Mouse (Mus musculus): ENCODE measurements around the gene Rhbdl2.

Rhbdl2 gene

GRCm38 (mm10) chr4:123787191-123787985 lies at the start of gene Rhbdl2:
TSS of gene Rhbdl2 (plus strand) at chr4:123787874.
- peak; percentile 61 for DNase-seq

GRCm38 (mm10) chr4:123738708-123739107 lies 49.0 kb upstream of the Rhbdl2 start:
- no peak for DNase-seq

DNA sequence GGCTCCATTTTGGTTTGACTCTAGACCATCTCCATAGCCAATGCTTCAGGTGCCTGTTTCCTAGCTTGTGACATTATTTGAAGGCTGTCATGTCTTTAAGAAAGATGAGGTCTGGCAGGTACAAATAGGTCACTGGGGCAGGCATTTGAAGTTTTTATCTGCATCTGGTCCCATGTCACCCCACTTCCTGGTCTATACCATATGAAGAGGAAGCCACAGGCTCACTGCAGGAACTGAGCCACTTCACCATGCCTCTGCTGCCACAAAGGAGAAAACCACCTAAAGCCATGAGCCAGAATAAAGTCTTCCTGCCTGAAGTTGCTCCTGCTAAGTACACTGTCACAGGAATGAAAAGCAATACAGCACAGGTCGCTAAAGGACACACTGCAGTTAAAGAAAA lies 44.8 kb upstream of the Rhbdl2 start:
- no peak for DNase-seq

DNA sequence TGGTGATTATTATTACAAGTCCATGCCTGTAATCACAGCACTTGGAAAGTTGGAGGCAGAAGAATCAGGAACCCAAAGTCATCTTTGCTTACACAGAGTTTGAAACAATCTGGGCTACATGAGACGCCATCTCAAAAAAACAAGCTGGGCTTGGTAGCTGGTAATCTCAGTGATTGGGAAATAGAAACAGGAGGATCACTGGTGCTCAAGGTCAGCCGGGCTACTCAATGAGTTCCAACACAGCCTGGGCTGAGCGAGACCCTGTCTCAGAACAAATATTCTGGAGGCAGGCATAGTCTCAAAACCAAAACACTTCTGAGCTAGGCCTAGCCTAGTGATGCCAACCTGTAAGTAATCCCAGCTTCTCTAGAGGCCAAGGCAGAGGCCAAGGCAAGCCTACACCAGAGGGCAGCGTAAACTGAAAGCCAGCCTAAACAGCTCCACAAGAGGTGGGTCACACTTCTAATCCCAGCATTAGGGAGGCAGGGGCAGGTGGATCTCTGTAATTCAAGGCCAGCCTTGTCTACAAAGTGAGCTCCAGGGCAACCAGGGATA lies 42.4 kb upstream of the Rhbdl2 start:
- no peak for DNase-seq

DNA sequence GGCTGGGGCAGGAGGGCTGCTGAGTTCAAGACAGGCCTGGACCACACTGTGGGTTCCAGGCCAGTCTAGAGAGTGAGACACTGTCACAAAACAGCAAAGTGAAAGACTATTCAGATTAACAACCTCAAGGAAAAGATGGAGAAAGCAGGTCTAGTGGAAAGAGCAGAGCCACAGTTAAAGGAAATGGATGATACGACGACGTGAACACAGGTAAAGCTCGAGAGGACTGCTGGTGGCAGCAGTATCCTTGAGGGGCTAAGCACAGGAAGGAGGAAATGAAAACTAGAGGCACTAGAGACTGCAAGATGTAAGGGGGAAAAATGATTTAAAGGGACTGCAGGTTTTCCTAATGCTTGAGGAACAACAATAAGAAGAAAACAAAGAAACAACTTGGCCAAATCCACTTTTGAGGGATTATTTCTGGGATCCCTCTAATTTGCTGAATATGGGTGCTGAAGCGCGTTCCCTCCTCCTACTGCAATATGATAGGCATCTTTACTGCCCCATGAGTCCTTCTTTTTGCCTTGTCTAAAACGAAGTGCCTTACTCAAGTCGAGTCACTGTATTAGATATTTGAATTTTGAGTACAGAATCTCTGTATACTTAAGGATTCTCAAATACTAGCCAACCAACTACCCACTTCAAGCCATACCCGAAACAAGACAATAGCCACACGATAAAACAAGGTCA lies 38.8 kb upstream of the Rhbdl2 start:
- no peak for DNase-seq

GRCm38 (mm10) chr4:123749484-123750130 lies 38.1 kb upstream of the Rhbdl2 start:
- peak; percentile 64 for DNase-seq

DNA sequence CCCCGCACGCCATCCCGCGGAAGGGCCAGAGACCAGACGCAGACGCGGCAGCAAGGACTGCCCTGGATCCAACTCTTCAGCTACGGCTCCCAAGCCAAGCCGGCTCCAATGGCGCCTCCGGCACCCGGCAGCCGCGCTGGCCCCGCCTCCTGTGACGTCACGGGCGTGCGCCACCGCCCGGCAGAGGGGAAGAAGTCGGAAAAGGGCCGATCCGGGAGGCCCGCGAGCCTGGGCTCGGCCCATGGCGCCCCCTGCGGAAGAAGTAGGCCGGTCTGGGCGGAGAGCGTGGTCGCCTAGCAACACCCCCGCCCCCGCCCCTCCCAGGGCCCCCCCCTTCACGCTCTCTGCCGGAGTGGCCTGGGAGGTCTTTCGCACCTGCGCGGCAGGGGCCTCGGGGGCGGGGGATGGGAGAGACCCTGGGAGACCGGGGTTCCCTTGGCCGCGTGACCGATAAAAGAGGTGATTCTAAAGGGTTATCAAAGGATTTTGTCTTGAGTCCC lies 37.5 kb upstream of the Rhbdl2 start, which contains the start of gene Akirin1:
TSS of gene Akirin1 (minus strand) at position 194 of the 500 bp plus-strand sequence.
- DNase-seq: peak; percentile 98

DNA sequence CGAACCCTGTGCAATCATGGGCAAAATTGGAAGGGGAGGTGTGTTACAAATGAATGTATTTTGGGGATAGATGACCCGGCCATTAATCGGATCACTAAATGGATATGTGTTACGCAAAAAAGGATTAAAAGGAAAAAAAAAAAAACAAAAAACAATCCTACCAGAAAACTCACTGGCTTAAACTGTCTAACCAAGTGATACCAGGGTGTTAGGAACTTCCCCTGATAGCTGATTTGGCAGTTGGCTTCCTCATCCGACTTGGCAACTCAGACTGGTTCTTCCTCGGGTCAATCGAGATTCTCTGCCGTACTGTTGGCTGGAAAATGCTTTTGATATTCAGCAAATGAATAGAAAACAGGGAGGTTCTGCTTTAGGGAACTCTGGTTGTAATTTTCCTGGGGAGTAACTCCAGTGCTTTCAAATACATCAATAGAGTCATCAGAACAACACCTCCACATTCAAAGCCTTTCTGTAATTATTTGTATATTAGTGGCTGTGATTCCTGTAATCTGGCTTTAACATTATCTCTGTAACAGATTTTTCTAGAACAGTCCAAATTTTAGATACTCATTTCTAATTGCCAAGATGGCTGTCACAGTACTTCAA lies 36.9 kb upstream of the Rhbdl2 start:
- DNase-seq: peak; percentile 45

- DNase-seq: no peak
Observed at GRCm38 (mm10) chr4:123758306-123758705, 29.4 kb upstream of the Rhbdl2 start.

- no peak for DNase-seq
Observed at GRCm38 (mm10) chr4:123765071-123765470, 22.6 kb upstream of the Rhbdl2 start.

DNA sequence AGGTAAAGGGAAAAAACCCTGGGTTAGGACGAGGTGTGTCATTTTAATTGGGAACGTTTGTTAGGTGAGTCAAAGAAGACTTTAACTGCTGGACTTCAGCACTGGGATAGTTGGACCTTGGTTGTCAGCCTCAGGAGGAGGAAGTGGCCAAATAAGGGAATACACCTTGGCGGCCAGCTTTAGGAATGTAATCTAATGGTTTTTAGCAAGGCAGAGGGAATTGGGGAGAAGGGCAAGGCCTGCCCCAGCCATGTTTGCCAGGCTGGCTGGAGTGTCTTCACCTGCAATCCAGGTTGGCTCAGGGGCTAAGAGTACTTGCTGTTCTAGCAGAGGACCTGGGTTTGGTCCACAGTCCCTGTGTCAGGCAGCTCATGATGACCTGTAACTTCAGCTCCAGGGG lies 19.9 kb upstream of the Rhbdl2 start:
- no peak for DNase-seq

- no peak for DNase-seq
Observed at GRCm38 (mm10) chr4:123768234-123768633, 19.4 kb upstream of the Rhbdl2 start.

- DNase-seq: no peak
Observed at GRCm38 (mm10) chr4:123792666-123793065, 5.0 kb downstream of the Rhbdl2 start.

DNA sequence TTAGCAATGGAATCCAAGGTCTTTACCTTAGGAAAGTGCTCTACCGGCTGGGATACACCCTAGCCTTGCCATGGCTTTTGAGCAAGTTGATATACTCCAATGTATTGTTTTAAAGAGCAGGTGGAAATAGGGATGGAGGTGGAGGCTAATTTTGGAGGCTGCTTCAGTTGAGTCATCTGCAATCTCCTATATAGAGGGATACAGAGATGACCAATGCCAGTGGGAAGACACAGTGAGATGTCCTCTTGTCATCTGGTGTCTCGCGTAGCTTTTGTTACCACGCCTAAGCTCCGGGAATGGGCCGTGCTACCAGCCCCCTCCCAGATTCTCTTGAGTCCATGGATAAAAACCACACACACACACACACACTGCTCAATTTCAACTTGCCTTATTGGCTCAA lies 5.5 kb downstream of the Rhbdl2 start:
- no peak for DNase-seq

DNA sequence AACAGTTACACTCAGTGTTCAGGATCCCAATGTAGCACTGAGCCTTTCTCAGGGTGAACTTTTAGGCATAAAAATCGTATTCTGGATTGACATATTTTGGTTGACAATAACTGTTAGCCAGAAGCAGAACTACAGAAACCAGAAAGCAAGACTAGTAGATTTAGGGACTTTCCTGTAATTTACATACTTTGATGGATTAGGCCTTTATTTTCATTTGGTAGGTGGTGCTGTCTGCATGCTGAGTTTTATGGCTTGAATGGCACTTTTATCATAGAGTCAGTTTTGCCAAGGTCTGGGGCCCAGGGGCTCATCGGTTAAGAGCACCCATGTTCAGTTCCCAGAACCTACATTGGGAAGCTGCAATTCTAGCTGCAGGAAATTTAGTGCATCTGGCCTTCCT lies 7.4 kb downstream of the Rhbdl2 start:
- no peak for DNase-seq

- no peak for DNase-seq
Observed at GRCm38 (mm10) chr4:123797403-123797802, 9.7 kb downstream of the Rhbdl2 start.

- DNase-seq: peak; percentile 44
Observed at GRCm38 (mm10) chr4:123797856-123798255, 10.2 kb downstream of the Rhbdl2 start.

- DNase-seq: no peak
Observed at GRCm38 (mm10) chr4:123803642-123804041, 16.0 kb downstream of the Rhbdl2 start.

- no peak for DNase-seq
Observed at GRCm38 (mm10) chr4:123808304-123808703, 20.6 kb downstream of the Rhbdl2 start.

DNA sequence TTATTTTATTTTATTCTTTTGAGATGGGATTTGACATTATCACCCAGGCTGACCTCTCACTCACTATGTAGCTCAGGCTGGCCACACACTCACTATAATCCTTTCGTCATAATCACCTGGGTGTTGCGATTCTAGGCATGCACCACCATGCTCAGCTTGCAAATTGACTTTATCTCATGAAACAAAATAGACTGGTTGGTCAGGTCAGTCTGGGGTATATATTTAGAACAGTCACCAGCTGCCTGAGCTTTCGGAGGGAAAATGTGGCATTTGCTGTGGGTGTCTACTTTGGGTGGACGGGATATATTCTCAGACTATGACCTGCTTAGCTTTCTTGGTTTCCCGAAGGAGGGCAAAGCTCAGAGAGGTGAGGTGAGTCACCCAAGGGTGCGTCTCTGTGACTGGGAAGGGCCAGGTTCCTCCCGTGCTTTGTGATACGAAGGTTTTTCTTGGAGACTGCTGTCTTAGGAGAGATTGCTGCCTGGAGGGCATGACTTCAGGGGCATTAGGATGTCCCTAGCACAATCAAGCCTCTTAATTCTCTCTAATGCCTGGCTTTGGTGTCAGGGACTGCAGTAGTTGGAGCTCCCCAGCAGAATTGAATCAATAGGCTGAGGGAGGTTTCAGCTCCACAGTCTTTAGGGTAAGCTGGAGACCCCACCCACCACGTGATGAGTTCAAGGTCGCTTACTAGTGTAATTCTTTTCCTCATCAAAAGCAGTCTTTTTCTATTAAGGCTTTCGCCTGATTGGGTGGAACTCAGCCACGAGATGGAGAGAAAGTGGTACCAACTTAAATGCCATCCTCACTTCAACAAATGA lies 23.0 kb downstream of the Rhbdl2 start:
- no peak for DNase-seq

- no peak for DNase-seq
Observed at GRCm38 (mm10) chr4:123812525-123812924, 24.9 kb downstream of the Rhbdl2 start.

- DNase-seq: no peak
Observed at GRCm38 (mm10) chr4:123814030-123814501, 26.4 kb downstream of the Rhbdl2 start.
